Mouse (Mus musculus): ENCODE measurements around the gene Pcdh11x.
"Not testable (repeated sequence)": the region's sequence is repeated elsewhere in the genome, so short reads cannot be mapped to it uniquely, and the experiment has no call there.

Pcdh11x gene
- long read RNA-seq, experiment 1 = 0 reads
- long read RNA-seq, experiment 2 = 0 reads

- intact Hi-C loops (cut with DNase I) = no loop called here
These were observed at the start of gene Pcdh11x for GRCm38 (mm10) chrX:120290011-120290899. Gene Pcdh11x (plus strand): TSS chrX:120290259.

GRCm38 (mm10) chrX:120260089-120260488 is 30.0 kb upstream of the Pcdh11x start:
- intact Hi-C loops (cut with DNase I) = no loop called here

GRCm38 (mm10) chrX:120285522-120285921 is 4.5 kb upstream of the Pcdh11x start:
- intact Hi-C loops (cut with DNase I) = no loop called here

- intact Hi-C loops (cut with DNase I) = no loop called here
These were observed 2.6 kb upstream of the Pcdh11x start for GRCm38 (mm10) chrX:120287502-120287901.

GRCm38 (mm10) chrX:120290900-120291280 is 831 bp downstream of the Pcdh11x start:
- intact Hi-C loops (cut with DNase I) = no loop called here

GRCm38 (mm10) chrX:120291696-120292095 is 1.6 kb downstream of the Pcdh11x start:
- intact Hi-C loops (cut with DNase I) = no loop called here

GRCm38 (mm10) chrX:120292832-120293750 is 3.0 kb downstream of the Pcdh11x start:
- intact Hi-C loops (cut with DNase I) = no loop called here

GRCm38 (mm10) chrX:120301469-120302175 is 11.6 kb downstream of the Pcdh11x start:
- intact Hi-C loops (cut with DNase I) = no loop called here

GRCm38 (mm10) chrX:120312995-120313394 is 22.9 kb downstream of the Pcdh11x start, which contains the start of gene H2afb3:
Gene H2afb3 (minus strand): TSS chrX:120313095.
- intact Hi-C loops (cut with DNase I) = not testable (repeated sequence)

GRCm38 (mm10) chrX:120466225-120466624 is 176.2 kb downstream of the Pcdh11x start:
- intact Hi-C loops (cut with DNase I) = no loop called here

GRCm38 (mm10) chrX:120486428-120486827 is 196.4 kb downstream of the Pcdh11x start:
- intact Hi-C loops (cut with DNase I) = no loop called here

GRCm38 (mm10) chrX:120524986-120525385 is 234.9 kb downstream of the Pcdh11x start:
- intact Hi-C loops (cut with DNase I) = no loop called here

- intact Hi-C loops (cut with DNase I) = no loop called here
These were observed 309.2 kb downstream of the Pcdh11x start for GRCm38 (mm10) chrX:120599309-120599708.

- intact Hi-C loops (cut with DNase I) = no loop called here
These were observed 328.4 kb downstream of the Pcdh11x start for GRCm38 (mm10) chrX:120618460-120618859.

GRCm38 (mm10) chrX:120670236-120670635 is 380.2 kb downstream of the Pcdh11x start:
- intact Hi-C loops (cut with DNase I) = not testable (repeated sequence)

GRCm38 (mm10) chrX:120734144-120734543 is 444.1 kb downstream of the Pcdh11x start:
- intact Hi-C loops (cut with DNase I) = no loop called here

- intact Hi-C loops (cut with DNase I) = no loop called here
These were observed 445.7 kb downstream of the Pcdh11x start for GRCm38 (mm10) chrX:120735792-120736191.

GRCm38 (mm10) chrX:120944556-120944955 is 654.5 kb downstream of the Pcdh11x start:
- intact Hi-C loops (cut with DNase I) = no loop called here
